Mouse (Mus musculus) activated CD4-positive, CD25-positive, alpha-beta regulatory T cell, adult 4 months (primary cell): ENCODE measurements around the gene Itpkc. TPM values are rescaled to one million over a fixed set of nuclear protein-coding genes. Genes with fewer than 3 reads are reported as not detected.
"Not testable (repeated sequence)": the region's sequence is repeated elsewhere in the genome, so short reads cannot be mapped to it uniquely, and the experiment has no call there.

Source experiments
- ATAC-seq: one replicate; pipeline ENCODE4 v1.8.0; 2017
- polyA plus RNA-seq, 2 experiments: library from polyadenylated mRNA; unstranded; fragments of 100-300 nt; shearing (Covaris generic); gene quantifications; one replicate each; pipeline ENCODE4 v1.2.1; 2017

Gene Itpkc
- 1 to 10 TPM; 1.3 to 1.5 TPM for polyA plus RNA-seq

DNA sequence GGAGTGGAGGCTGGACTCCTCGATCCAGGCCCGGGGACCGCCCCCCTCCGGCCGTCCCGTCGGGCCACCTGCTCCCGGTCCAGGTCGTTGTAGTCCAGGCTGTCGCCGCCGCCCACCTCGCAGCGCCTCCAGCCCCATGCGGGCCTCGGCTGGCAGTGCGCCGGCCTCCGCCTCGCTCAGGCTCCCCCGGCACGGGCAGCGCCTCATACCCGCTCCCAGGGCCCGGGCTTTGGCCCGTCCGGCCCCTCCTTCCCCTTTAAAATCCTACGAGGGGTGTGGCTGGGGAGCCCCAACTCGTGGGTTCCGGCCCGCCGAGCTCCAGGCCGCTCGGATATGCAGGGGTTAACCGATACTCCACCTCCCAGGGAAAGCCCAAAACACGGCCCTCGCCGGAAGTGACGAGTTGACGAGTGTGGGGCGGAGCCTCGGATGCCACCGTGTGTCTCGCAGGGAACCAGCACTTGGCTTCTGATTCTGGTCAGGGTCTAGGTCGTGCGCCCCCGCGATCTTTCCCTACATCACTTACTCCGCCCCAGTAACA lies at the start of gene Itpkc:
Gene Itpkc (minus strand): TSS at position 381 of the 541 bp plus-strand sequence.
- ATAC-seq = peak; percentile 88

DNA sequence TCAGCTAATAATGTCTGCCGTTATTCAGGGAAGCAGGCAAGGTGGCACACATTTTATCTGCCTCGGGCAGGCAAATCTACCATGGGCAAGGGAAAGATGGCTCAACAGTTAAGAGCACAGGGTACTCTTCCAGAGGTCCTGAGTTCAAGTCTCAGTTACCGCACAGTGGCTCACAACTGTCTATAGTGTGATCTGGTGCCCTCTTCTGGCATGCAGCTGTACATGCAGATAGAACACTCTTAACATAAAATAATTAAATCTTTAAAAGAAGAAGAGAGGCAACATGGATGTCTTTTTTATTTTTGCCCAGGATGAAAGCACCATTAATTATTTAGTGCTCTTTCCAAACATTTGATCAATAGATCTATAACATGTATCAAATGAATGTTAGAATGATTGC lies 48.7 kb upstream of the Itpkc start:
- no peak for ATAC-seq

DNA sequence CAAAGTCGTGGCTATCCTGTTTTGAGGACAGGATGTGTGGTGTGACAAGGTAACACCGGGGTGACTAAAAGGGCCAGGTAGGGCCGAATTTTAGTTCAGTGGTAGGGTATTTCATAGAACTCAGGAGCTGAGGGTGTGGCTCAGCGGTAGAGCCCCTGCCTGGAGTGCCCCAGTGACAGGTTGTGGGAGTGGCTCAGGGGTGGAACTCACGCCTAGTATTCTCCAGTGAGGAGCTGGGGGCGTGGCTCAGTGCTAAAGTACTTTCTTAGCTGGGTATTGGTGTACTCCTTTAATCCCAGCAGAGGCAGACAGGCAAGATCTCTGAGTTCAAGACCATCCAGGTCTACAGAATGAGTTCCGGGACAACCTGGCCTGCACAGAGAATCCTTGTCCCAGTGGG lies 47.6 kb upstream of the Itpkc start:
- ATAC-seq = no peak

DNA sequence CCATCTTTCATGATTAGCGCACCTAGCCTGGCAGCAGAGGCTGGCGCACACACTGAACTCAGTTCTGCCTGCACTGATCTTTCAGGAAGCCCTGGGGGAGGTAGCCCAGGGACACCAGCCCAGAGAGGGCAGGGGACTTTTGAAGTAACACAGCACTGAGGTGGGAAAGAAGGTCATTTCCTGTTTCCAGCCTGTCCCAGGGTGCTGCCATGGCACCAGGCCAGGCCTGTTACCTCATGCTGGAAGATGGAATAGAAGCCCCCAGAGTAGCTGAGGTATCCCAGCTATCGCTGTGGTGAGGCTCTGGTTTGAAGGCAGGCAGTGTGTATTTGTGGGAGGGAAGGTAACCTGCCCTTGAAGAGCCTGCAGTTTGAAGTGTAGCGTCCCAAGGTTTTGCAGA lies 46.5 kb upstream of the Itpkc start:
- ATAC-seq = no peak

DNA sequence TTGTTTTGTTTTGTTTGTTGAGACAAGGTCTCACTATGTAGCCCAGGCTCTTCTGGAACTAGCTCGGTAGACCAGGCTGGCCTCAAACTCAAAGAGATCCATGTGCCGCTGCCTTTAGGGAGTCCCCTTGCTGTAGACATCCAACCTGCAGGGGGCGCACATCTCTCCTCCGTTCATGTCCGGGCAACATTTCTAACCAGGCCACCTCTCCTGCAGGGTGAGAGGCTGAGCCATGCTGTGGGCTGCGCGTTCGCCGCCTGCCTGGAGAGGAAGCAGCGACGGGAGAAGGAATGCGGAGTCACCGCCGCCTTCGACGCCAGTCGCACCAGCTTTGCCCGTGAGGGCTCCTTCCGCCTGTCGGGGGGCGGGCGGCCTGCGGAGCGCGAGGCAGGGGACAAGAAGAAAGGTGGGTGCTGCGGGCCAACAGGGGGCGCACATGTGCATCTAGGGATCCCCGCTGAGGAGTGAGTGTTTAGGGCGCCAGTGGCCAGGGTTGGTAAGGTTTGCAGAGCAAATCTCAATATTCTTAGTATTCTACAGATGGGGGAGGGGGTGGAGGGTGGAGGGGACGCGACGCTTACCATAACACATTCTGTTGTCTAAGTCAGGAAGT lies 45.4 kb upstream of the Itpkc start:
- no peak for ATAC-seq

DNA sequence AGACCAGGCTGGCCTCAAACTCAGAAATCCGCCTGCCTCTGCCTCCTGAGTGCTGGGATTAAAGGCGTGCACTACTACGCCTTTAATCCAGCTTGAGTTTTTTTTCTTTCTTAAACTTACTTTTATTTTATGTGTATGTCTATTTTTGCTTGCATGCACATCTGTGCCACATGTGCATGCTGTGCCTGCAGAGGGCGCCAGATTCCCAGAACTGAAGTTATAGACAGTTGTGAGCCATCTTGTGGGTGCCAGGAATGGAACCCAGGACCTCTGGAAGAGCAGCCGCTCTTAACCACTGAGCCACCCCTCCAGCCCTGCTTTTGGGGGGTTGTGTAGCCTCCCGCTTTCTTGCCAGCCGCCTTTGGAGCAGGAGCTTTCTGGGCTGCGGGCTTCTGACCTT lies 43.0 kb upstream of the Itpkc start:
- no peak for ATAC-seq

DNA sequence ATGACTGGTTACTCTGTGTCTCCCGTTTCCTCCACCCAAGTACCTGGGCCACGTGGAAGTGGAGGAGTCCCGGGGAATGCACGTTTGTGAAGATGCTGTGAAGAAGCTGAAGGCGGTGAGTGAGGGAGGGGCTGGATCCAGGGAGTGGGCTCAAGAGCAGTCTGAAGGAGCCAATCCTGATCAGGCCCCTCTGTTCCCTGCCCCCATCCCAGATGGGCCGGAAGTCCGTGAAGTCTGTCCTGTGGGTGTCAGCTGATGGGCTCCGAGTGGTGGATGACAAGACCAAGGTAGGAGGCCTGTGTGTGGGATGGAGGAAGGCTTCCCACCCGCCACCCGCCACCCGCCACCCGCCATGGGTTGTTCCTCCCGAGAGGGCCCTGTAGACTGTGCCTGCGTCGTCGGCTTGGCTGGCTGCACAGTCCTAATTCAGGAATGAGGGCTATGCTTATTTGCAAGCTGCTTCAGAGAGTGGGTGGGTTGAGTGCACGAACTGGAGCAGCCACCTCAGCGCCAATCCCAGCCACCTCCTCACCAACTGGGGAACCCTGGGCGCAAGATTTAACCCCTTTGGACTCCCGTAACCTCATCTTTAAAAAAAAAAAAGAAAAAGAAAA lies 38.2 kb upstream of the Itpkc start:
- ATAC-seq = no peak

DNA sequence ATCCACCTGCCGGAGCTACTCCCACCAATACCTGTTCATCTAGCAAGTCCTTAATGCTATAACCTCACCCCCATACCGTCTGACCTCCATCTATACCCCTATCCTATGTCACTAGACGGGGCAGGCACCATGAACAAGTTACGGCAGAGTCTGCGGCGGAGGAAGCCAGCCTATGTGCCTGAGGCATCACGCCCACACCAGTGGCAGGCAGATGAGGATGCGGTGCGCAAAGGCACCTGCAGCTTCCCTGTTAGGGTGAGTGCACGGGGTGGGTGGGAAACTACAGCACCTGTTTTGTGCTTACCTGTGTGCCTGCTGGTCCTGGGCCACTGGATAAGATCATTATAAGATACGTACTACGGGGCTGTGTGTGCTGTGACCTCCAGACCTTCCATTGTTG lies 36.3 kb upstream of the Itpkc start:
- no peak for ATAC-seq

DNA sequence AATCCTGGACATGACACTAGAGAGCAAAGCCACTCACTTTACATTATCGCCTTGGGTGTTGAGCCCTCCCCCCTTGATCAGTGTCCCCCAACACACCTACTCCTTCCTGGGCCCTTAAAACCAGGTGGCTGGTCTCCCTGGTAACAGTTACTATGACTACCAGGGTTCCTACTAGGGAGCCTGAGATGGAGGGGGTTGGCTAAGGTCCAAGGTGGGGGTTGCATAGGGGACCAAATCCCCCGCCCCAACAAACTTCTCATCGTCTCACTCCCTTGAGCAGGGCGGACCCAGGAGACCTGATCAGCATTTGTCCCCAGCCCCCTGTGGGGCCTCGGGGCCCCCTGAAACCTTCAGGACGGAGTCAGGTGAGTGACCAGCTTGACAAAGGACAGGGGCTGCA lies 33.4 kb upstream of the Itpkc start:
- no peak for ATAC-seq

DNA sequence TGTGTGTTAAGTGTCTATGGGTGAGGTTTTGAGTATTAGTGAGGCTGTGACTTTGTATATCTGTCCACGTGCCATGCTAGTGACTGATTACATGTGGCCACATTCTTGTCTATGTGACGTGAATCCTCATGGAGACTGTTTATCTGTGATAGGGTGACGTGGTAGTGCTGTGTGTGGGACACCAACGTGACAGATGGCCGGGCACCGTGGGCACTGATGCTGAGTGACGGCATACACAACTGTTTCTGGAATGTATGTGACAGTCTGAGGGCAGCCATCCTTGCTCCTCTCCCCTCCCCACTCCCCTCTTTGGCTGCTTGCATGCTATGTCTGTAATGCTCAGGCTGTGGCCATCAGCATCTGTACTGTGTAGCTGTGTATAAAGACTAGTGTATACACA lies 32.4 kb upstream of the Itpkc start:
- ATAC-seq = no peak

DNA sequence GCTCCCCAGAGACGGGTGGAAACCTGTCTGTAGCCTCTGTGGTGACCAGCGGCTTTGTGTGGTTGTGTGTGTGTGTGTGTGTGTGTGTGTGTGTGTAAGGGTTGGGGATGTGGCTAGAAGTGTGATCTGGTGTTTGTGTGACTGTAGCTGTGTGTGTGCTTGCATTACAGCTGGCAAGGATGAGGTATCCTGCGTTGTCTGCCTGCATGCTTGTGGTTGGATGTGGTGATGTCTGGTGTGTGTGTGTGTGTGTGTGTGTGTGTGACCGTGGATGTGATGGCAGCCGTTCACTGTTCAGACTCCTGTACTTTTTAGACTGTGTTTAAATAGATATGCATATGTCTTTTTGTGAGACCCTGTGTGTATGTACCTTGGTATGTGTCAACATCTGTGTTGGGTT lies 31.3 kb upstream of the Itpkc start:
- no peak for ATAC-seq

DNA sequence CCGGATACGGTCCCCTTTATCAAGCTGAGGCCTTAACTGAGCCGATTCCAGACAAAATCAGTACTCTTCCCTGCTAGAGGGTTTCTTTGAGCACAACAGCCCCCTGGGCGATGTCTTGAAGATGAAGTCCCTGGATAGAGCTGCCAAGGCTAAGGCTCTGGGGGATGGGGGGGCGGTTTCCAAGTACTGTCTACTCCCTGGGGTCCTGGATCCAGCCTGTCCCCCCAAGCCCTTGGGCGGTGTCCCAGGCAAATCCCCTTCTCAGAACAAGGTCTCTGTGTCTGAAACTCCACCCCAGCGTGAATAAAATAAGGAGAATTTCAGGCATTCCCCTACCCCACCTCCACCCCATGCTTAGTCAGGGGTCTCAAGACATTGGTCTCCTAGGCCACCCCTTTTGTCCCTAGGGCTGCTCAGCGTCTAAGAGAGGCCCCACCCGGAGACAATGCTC lies 30.8 kb upstream of the Itpkc start:
- ATAC-seq = no peak

DNA sequence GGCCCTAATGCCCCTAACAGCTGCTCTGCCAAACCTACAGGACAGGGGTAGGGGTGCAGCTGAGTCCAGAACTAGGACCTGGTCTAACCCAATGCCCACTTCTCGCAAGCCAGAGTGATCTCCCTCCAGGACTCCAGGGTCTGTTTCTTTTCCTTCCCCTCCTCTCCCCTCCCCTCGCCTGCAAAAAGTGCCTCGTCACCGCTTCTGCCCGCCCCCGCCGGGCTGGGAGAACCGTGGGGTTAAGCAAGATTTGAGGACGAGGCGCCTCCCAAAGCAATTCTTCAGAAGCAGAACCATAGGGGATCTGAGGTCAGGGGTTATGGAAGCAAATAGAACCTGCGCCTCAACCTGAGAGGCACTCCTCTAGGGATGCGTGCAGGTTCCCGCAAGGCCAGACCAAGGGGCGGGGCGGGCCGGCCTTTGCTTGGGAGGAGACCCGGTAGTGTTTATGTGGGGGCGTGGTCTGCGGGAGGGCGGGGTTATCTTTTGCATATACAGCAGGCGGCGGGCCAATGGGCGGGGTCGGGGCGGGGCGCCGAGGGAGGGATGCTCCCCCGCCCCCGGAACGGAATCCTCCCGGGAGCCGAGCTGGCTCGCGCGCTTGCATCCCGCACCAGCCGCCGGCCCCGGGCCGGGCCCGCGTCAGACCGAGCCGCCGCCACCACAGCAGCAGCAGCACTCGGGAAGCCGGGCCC lies 29.9 kb upstream of the Itpkc start, which contains the start of gene Numbl:
Gene Numbl (plus strand): TSS at position 229 of the 695 bp plus-strand sequence.
- peak; percentile 77 for ATAC-seq

DNA sequence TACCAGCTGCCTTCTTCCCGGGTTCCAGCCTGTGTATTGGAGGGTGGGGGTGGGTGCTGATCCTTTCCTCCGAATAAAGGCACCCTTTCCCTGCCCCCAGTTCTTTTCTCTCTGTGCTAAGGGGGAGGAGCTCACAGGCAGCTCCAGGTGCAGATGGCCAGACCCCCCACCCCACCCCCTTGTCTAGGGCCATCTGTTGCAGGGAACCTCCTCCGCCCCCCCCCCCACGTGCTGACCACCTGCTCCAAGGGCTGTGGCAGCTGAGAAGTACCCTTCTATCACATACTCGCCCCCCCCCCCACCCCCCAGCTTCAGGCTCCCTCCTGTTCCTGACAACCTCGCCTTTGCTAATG lies 29.4 kb upstream of the Itpkc start:
- ATAC-seq = no peak

DNA sequence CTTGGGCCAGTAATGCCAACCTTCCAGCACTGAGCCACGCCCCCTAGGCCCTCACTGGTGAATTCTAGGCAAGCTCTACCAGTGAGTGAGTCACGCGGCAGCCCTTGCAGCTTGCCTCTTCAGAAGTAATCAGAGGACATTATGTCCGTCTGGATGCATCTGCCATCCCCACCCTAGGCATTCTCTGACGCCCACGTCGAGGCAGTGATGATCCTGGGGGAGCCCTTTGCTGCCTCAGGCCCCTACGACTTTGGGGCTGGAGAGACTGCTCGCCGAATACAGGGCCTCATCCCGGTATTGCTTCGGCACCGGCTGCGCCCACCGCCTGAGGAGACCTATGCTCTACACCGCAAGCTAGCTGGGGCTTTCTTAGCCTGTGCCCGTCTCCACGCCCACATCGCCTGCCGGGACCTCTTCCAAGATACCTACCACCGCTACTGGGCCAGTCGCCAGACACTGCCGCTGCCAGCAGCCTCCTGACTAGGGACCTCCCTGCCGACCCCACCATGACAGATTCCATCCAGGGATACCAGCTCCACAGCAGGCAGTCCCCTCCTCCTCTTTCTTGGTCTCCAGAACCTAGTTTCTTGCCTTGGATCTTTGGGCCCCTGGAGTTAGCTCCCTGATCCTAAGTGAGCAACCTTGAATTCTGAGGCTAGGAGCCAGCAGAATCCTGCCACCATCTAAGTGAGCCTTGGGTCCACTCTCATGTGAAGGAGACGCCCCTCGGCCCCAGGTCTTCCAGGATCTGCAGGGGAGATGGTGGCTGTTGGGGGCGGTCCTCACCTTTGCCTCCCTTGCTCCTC lies 28.8 kb upstream of the Itpkc start:
- no peak for ATAC-seq

DNA sequence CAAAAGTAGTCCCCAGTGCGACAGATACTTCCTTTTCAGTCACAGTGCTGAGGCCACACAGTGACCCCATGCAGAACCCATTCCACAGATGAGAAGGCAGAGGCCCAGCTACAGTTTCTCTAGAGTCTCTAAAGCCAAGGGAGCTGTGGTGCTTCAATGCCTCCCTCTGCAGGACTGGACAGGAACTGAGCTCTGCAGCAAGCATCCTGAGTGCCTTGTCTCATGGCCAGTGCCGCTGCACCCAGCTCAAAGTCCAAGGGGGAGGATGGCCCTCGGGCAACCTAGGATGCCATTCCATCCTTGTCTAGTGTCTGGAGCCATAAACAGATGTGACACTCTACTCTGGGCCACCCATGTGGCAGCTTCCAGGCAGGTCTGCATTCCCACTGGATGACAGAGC lies 27.3 kb upstream of the Itpkc start:
- no peak for ATAC-seq

DNA sequence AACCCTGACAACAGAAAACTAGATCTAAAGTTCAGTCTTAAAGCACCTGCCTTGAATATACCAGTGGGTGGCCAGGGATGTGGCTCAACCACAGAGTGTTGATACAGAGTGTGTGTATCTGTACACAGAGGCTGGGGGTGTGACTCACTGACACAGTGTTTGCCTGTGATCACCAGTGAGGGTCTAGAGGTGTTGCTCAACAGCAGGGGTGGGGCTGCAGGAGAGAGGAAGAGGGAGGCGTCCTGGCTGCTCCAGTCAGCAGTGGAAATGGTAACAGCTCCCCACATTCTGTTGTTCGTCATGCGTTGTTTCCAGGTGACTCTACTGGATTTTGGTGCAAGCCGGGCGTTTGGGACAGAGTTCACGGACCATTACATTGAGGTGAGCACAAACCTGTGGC lies 23.5 kb upstream of the Itpkc start:
- ATAC-seq = no peak

DNA sequence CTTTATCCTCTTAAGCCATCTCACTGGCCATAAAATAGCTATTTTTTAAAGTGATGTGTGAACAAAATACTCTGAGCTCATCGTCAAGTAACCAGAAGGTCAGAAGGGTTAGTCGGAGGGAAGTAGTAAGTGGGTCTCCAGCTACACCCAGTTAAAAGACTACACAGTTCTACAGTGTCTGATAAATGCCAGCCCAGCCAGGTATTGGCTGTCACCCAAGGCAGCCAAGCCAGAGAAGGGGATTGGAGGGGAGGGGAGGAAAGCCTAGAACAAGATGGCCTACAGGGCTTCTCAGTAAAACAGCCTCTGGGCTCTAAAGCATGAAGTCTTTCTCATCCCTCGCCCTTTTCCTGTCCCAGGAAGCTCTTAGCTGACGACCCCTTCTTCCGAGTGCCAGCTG lies 21.5 kb upstream of the Itpkc start:
- ATAC-seq = no peak

DNA sequence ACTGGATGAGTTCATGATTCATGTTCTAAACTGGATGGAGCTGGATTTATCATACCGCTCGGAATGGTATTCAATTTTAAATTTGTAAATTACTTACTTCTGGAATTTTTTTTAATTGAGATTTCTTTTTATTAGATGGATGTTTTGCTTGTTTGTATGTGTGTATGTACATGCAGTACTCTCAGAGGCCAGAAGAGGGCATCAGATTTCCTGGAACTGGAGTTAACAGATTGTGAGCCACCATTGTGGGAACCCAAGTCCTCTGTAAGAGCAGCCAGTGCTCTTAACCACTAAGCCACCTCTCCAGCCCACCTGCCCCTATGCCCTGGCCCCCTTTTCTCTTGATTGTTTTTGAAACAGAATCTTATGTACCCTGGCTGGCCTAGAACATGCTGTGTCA lies 20.7 kb upstream of the Itpkc start:
- peak; percentile 19 for ATAC-seq

DNA sequence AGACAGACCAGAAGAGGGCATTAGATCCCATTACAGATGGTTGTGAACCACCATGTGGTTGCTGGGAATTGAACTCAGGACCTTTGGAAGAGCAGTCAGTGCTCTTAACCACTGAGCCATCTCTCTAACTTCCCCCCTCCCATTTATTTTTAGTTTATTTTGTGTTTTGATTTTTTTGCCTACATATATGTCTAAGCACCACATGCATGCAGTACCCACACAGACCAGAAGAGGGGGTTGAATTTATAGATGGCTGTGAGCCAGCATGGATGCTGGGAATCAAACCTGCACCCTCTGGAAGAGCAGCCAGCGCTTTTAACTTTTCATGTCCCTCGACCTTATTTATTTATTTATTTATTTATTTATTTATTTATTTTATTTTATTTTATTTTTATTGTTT lies 15.6 kb upstream of the Itpkc start:
- not testable (repeated sequence) for ATAC-seq

DNA sequence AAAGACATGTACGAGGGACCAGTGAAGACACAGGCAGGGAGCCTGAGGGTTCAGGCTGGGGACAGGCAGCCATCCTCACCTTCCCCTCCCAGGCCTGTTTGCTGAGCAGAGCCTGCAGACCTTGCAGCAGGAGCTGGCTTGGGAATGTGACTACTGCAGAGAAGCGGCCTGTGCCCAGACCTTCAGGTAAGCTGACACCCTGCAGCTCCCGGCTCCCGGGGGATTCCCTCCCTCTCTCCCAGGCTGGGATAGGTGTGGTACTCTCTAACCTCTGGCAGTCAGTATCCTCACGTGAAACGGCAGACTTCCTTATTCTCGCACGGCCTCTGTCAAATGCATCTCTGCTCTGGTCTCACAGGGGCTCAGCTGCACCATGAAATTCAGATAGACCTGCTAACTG lies 14.8 kb upstream of the Itpkc start:
- no peak for ATAC-seq

DNA sequence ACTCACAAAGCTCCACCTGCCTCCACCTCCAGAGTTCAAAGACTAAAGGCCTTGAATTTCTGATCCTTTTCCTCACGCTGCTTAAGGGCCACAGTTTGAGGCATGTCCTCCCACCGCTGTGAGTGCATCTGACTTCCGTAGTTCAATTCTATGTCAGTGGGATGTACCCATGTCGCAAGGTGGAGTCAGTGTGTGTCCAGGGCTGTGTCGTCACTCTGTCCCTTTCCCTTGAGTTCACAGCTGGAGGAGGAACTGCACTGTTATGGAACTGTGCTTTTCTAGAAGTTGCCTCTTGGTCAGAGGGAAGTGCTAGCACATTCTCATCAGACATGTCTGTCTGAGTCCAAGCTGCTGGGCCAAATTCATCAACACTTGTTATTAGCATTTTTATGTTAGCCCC lies 10.1 kb upstream of the Itpkc start:
- no peak for ATAC-seq

DNA sequence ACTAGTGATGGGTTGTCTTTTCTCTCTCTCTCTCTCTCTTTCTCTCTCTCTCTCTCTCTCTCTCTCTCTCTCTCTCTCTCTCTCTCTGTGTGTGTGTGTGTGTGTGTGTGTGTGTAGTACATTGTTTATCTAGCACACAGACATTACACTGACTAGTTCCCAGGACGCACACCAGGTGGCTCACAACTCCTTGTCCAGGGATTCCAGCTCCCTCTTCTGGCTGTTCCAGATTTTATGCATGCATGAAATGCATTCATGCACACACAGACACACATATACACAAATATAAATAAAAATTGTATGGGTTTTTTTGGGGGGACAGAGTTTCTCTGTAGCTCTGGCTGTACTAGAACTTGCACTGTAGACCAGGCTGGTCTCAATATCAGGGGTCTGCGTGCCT lies 9.1 kb upstream of the Itpkc start:
- no peak for ATAC-seq
